Mouse (Mus musculus): ENCODE data around the gene D5Ertd579e. TPM values are rescaled to one million over a fixed set of nuclear protein-coding genes. Genes with fewer than 3 reads are reported as not detected.

Gene D5Ertd579e
- total RNA-seq (2014; rRNA removed) (71.1 and 93.4 TPM in 2 replicates), polyA plus RNA-seq (2015; fragmentation: Nextera tagmentation; extraction: Ambion mirVana) (29.2 and 34.2 TPM in 2 replicates)

DNA sequence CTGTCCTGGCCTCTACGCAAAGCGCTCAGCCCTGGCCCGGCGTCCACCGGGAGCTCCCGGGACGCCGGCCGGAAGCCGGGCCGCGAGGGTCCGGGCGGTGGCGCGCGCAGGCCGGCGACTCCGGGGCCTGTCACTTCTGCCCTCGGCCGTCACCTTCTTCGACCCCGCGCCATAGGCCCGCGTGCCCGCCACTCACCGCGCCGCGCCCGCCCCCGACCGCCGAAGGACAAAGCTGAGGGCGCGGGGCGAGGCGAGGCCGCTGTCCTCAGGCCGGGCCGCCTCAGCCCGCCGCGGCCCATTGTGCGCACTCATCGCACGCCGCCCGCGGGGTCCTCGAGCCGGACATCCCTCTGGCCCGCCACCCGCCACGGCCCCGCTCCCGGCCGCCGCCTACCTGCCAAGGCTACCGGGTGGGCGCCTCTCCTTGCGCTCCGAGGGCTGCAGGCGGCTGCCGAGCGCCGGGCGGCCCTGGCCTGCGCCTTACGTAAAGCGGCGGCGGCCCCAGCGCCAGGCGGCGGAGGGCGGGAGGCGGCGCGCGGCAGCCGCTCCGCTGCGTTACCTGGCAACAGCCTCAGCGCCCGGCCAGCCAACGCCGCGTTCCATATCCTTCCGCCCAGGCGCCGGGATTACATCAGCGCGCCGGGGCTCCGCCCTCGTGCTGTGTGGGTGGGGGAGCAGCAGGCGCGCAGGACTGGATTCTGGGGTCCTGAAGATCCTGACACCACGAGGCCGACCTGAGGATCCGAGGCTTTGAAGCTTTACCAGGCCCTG, at the start of gene D5Ertd579e:
Gene D5Ertd579e, minus strand, starts transcription at position 564 of the 771 bp plus-strand sequence.
- WGBS, result under 1% methylated on average over 69 of the region's 104 CpGs
- Histone ChIP-seq H3K9me3 (ENCODE audit: low read length) (no peaks in the 10 kb centered on the region), H3K9ac (replicated peaks; ENCODE audit: low read length, poor library complexity, severe bottlenecking) (peak within 1 kb of the TSS; percentile 87), H3K4me3 (ENCODE audit: low read depth, low read length) (peak within 1 kb of the TSS; percentile 89), H3K27me3 (ENCODE audit: insufficient read depth, low read length) (no peaks in the 10 kb centered on the region), H3K27ac (ENCODE audit: low read depth, low read length) (peak within 1 kb of the TSS; percentile 92), H3K36me3 (ENCODE audit: insufficient read depth, low read length) (no peaks in the 10 kb centered on the region), H3K4me1 (ENCODE audit: insufficient read depth, low read length) (peaks cover 10% of the 10 kb centered on the region; the same call in 1 of the 2 replicates), H3K4me2 (ENCODE audit: low read depth, low read length, poor library complexity, severe bottlenecking) (peak within 1 kb of the TSS; percentile 82)
- TF ChIP-seq CTCF (IDR thresholded peaks at IDR 0.05), result no peak
- peak; percentile 96 for DNase-seq (ENCODE audit: low spot score)
- peak; percentile 95 for ATAC-seq (ENCODE audit: low FRiP score)

DNA sequence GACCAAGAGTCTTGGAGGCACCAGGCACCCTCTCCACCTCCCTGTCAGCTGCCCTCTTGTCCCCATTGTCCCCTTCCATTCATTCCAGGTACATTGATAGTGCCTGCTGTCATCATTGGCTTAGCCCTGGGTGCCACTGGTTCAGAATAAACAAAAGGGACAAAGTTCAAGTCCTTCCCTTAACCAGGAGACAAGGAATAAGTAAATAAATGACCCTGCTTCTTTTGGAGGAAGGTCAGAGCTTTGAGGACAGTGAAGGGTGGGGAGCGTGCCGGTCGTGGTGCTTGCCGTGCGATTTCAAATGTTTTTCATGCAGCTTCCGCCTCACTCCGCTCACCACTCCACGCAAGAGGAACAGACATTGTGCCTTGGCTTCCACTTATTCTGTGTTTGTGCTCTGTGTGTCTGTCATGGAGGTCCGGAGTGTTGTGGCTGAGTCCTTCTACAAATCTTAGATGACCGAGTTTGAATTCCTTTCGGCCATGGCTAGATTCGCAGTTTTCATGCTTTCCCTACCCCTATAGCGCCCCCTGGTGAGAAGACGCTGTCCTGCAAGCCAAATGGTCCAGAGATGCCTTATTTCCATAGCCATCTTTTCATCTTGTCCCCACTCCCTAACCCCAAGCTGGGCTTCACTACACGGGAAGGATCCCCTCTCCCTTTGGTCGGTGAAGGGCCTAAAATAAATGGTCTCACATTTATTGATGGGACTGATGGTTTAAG, 46.5 kb upstream of the D5Ertd579e start:
- no peaks in the 10 kb centered on the region for H3K27me3 ChIP-seq (ENCODE audit: insufficient read depth, low read length)
- DNase-seq (ENCODE audit: low spot score) (peak; percentile 53), ATAC-seq (ENCODE audit: low FRiP score) (no peak)
- WGBS, result 41% methylated on average over 16 of the region's 16 CpGs
- no peaks in the 10 kb centered on the region for H3K9me3 ChIP-seq (ENCODE audit: low read length)
- peak; percentile 90 for TF ChIP-seq CTCF (IDR thresholded peaks at IDR 0.05)
- no peak overlapping the region for H3K9ac ChIP-seq (replicated peaks; ENCODE audit: low read length, poor library complexity, severe bottlenecking)
- H3K4me3 ChIP-seq (ENCODE audit: low read depth, low read length), result no peak overlapping the region
- H3K4me2 ChIP-seq (ENCODE audit: low read depth, low read length, poor library complexity, severe bottlenecking), result no peak overlapping the region
- no peak overlapping the region for H3K27ac ChIP-seq (ENCODE audit: low read depth, low read length)
- peaks cover 8% of the 10 kb centered on the region; the same call in 1 of the 2 replicates for H3K36me3 ChIP-seq (ENCODE audit: insufficient read depth, low read length)
- H3K4me1 ChIP-seq (ENCODE audit: insufficient read depth, low read length), result peaks cover 9% of the 10 kb centered on the region; the same call in 1 of the 2 replicates

DNA sequence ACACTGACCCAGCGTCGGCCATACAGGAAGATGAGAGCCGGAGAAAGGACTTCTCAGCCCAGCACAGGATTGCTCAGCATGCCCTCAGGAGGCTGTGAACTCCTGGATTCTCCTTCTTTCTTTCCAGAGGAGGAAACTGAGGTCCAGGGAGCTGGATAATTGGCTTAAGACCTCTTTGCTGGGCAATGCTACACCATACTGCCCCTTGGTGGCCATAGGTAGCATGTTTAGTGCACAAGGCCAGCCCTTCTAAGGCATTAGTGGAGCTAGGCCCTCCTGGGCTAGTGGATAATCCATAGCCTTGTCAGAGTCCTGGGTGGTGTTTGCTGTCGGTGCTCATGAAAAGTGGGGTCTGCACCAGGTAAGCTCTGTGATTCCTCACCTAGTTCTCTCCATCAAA, 44.0 kb upstream of the D5Ertd579e start:
- Histone ChIP-seq H3K27ac (ENCODE audit: low read depth, low read length) (no peak overlapping the region), H3K9me3 (ENCODE audit: low read length) (no peaks in the 10 kb centered on the region), H3K4me2 (ENCODE audit: low read depth, low read length, poor library complexity, severe bottlenecking) (no peak overlapping the region), H3K4me1 (ENCODE audit: insufficient read depth, low read length) (no peaks in the 10 kb centered on the region), H3K27me3 (ENCODE audit: insufficient read depth, low read length) (no peaks in the 10 kb centered on the region), H3K36me3 (ENCODE audit: insufficient read depth, low read length) (0 out of 2 replicates have a peak, but pooled peaks cover under 1% of the 10 kb centered on the region), H3K4me3 (ENCODE audit: low read depth, low read length) (no peak overlapping the region), H3K9ac (replicated peaks; ENCODE audit: low read length, poor library complexity, severe bottlenecking) (no peak overlapping the region)
- peak; percentile 67 for TF ChIP-seq CTCF (IDR thresholded peaks at IDR 0.05)
- peak; percentile 62 for DNase-seq (ENCODE audit: low spot score)
- 63% methylated on average over 4 of the region's 4 CpGs for WGBS
- ATAC-seq (ENCODE audit: low FRiP score), result no peak

DNA sequence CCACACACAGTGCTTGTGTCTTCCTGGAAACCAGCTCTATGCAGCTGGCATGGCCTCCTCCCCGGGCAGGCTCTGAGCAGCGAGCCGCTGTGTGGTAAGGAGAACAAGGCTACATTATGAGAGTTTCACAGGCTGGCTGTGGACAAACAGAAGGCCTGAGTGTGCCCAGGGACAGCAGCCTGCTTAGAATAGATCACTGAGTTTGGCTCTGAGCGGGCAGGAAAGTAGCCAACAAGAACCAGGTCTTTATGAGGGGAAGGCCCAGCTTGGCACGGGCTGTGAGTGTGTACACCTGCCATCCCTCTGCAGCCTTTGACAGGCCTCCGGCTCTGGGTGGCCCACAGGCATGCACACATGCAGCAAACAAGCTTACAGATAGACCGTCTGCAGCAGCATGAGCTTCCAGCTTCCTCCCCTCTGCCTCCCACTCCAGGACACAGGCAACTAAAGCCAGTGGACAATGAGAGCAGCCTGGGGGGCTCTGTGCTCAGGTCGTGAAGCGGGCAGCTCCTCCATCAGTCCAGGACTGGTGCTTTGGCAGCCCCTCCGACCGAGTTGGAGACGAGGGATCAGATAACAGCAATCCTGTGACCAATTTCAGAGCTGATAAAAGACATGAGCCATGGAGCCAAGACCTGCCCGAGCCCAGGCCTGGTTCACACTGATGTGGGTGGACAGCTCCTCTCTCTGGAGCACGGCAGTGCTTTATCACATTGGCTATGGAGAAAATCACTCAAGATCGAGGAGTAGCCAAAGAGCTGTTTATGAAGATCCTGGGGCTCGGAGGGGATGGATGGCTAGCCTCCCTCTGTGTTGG, 43.2 kb upstream of the D5Ertd579e start:
- no peaks in the 10 kb centered on the region for H3K27me3 ChIP-seq (ENCODE audit: insufficient read depth, low read length)
- H3K4me2 ChIP-seq (ENCODE audit: low read depth, low read length, poor library complexity, severe bottlenecking), result no peak overlapping the region
- peak; percentile 89 for DNase-seq (ENCODE audit: low spot score)
- 0 out of 2 replicates have a peak, but pooled peaks have one; percentile 4 for TF ChIP-seq CTCF (IDR thresholded peaks at IDR 0.05)
- no peaks in the 10 kb centered on the region for H3K9me3 ChIP-seq (ENCODE audit: low read length)
- WGBS, result 64% methylated on average over 16 of the region's 16 CpGs
- no peak overlapping the region for H3K9ac ChIP-seq (replicated peaks; ENCODE audit: low read length, poor library complexity, severe bottlenecking)
- no peak overlapping the region for H3K4me3 ChIP-seq (ENCODE audit: low read depth, low read length)
- H3K4me1 ChIP-seq (ENCODE audit: insufficient read depth, low read length), result no peaks in the 10 kb centered on the region
- H3K36me3 ChIP-seq (ENCODE audit: insufficient read depth, low read length), result no peaks in the 10 kb centered on the region
- peak; percentile 87 for ATAC-seq (ENCODE audit: low FRiP score)
- no peak overlapping the region for H3K27ac ChIP-seq (ENCODE audit: low read depth, low read length)

DNA sequence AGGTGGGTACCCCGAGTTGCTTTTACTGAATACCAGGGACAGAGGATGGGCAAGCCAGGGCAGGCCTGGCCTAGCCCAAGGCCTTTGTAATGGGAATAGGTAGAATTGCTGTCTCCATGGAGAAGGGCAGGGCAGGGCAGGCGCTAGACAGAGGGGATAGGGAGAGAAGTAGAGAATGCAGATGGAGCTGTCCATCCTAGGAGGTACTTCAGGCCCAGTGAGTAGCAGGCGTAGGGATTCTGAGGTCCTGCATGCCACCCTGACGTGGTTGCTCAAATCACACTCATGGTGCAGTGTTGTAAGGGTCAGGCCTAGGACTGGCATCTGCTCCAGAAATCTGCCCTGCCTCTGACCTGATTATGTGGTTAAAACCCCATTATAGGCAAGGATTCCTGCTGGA, 41.9 kb upstream of the D5Ertd579e start:
- TF ChIP-seq CTCF (IDR thresholded peaks at IDR 0.05), result no peak
- Histone ChIP-seq H3K9me3 (ENCODE audit: low read length) (no peaks in the 10 kb centered on the region), H3K4me2 (ENCODE audit: low read depth, low read length, poor library complexity, severe bottlenecking) (no peak overlapping the region), H3K4me3 (ENCODE audit: low read depth, low read length) (no peak overlapping the region), H3K9ac (replicated peaks; ENCODE audit: low read length, poor library complexity, severe bottlenecking) (no peak overlapping the region), H3K36me3 (ENCODE audit: insufficient read depth, low read length) (no peaks in the 10 kb centered on the region), H3K4me1 (ENCODE audit: insufficient read depth, low read length) (no peaks in the 10 kb centered on the region), H3K27me3 (ENCODE audit: insufficient read depth, low read length) (no peaks in the 10 kb centered on the region), H3K27ac (ENCODE audit: low read depth, low read length) (no peak overlapping the region)
- DNase-seq (ENCODE audit: low spot score) (no peak), ATAC-seq (ENCODE audit: low FRiP score) (no peak)
- WGBS, result 66% methylated on average over 4 of the region's 4 CpGs
